Mouse (Mus musculus) limb, embryonic 11.5 days (tissue): ENCODE results near the gene Ston2. TPM values are rescaled to one million over a fixed set of nuclear protein-coding genes. Genes with fewer than 3 reads are reported as not detected.

Experiments used
- ATAC-seq: fragments of 200-750 bp; cut with Nextera tagmentation; 2 replicates; pipeline ENCODE4 v1.8.0; 2017; ENCODE audit warnings: low read depth; ENCODE audit not compliant: insufficient number of reproducible peaks, low FRiP score, low TSS enrichment
- DNase-seq: peaks from one replicate; pipeline ENCODE4 v3.0.0-alpha.2; 2015; ENCODE audit warnings: low spot score
- H3K27ac ChIP-seq: fragments of 300-500 bp; sonication (generic); replicated peaks from 2 replicates; pipeline ENCODE4 v1.5.1; 2014; ENCODE audit warnings: low read depth, mild to moderate bottlenecking, low read length
- H3K27me3 ChIP-seq: fragments of 300-500 bp; sonication (generic); 2 replicates; pipeline ENCODE4 v1.6.1; 2014; ENCODE audit warnings: mild to moderate bottlenecking, low read length, mixed read lengths; ENCODE audit not compliant: control insufficient read depth, insufficient read depth
- H3K36me3 ChIP-seq: fragments of 300-500 bp; sonication (generic); 2 replicates; pipeline ENCODE4 v1.6.1; 2014; ENCODE audit warnings: mild to moderate bottlenecking, low read length, moderate library complexity, mixed read lengths; ENCODE audit not compliant: control insufficient read depth, insufficient read depth
- H3K4me1 ChIP-seq: fragments of 300-500 bp; sonication (generic); 2 replicates; pipeline ENCODE4 v1.6.1; 2014; ENCODE audit warnings: low read length, mixed read lengths; ENCODE audit not compliant: control insufficient read depth, insufficient read depth
- H3K4me2 ChIP-seq: fragments of 300-500 bp; sonication (generic); 2 replicates; pipeline ENCODE4 v1.6.1; 2014; ENCODE audit warnings: low read depth, mild to moderate bottlenecking, moderate library complexity; ENCODE audit not compliant: severe bottlenecking
- H3K4me3 ChIP-seq: fragments of 300-500 bp; sonication (generic); 2 replicates; pipeline ENCODE4 v1.5.1; 2014; ENCODE audit warnings: low read depth, low read length
- H3K9ac ChIP-seq: fragments of 300-500 bp; sonication (generic); 2 replicates; pipeline ENCODE4 v1.6.1; 2014; ENCODE audit warnings: mild to moderate bottlenecking, low read length
- H3K9me3 ChIP-seq: fragments of 300-500 bp; sonication (generic); 2 replicates; pipeline ENCODE4 v1.6.1; 2016; ENCODE audit warnings: low read length; ENCODE audit not compliant: control insufficient read depth
- WGBS: fragments of 180-500 bp; shearing (Covaris S2); extraction: QIAGEN DNeasy Blood & Tissue Kit; methylation state at CpG from one replicate; pipeline ENCODE4 v1.1.7; 2014; 5-methylcytosine and 5-hydroxymethylcytosine counted together
- microRNA-seq: library from miRNA; unstranded; fragments of <30 nt; microRNA quantifications from one replicate; pipeline ENCODE4, GENCODE M21; 2016
- polyA plus RNA-seq: library from polyadenylated mRNA; unstranded; fragments of >200 nt; fragmentation: Nextera tagmentation; extraction: Ambion mirVana; gene quantifications from 2 replicates; pipeline ENCODE4 v1.2.1, GENCODE M21; 2014

Gene Ston2
- polyA plus RNA-seq, 1 experiment from 2014 or later, result 6.3 TPM

DNA sequence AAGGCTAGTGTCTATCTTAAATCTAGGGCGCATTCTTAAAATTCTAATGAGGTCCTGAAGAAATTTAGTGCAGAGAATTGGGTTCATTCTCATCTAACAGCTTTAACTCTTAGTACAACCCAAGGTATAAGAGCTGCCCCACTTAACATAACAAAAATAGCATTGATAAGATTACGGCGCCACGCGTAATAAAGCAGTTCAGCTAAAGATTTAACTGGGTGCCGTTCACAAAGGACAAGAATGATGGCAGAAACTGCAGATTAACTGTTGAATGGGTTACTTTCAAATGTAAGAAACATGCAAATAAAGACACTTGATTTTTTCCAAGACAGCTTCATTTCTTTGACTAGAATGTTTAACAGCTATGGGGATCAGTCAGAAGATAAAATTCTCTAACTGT, 204.8 kb downstream of the Ston2 start:
- H3K9me3 ChIP-seq, result no peaks in the 10 kb centered on the region
- peaks cover 10% of the 10 kb centered on the region for H3K36me3 ChIP-seq
- H3K27me3 ChIP-seq, result no peaks in the 10 kb centered on the region
- no peak overlapping the region for H3K27ac ChIP-seq
- DNase-seq (no peak), ATAC-seq (no peak)
- H3K9ac ChIP-seq, result no peak overlapping the region
- H3K4me1 ChIP-seq, result no peaks in the 10 kb centered on the region
- 94% methylated on average over 6 of the region's 6 CpGs for WGBS
- H3K4me3 ChIP-seq, result no peak overlapping the region
- no peak overlapping the region for H3K4me2 ChIP-seq

Small RNA genes within 50 kb of the gene (microRNA-seq; reads per million reads assigned to microRNA genes)
- not detected for gene Gm22015

Other genes with a start within 250 kb of the Ston2 start
- 39.8 and 46.6 TPM in 2 replicates for gene Gtf2a1, start 197.9 kb downstream of the Ston2 start, polyA plus RNA-seq
- 64.9 and 73.2 TPM in 2 replicates for gene Sel1l, start 60.8 kb upstream of the Ston2 start, polyA plus RNA-seq